Mouse (Mus musculus): Measurements from ENCODE around the gene Arid1b.

GRCm38 (mm10) chr17:5064777-5065176 lies 70.6 kb downstream of the Arid1b start:
- TF ChIP-seq CHD2 (IDR thresholded peaks at IDR 0.05; ENCODE audit: low read depth, low read length) (no peak), ZNF384 (IDR thresholded peaks at IDR 0.05; ENCODE audit: low read depth, low read length) (no peak), ZC3H11A (IDR thresholded peaks at IDR 0.05; ENCODE audit: borderline replicate concordance, low read depth, low read length) (peak; percentile 60; the same call in 1 of the 2 replicates)

Measured in ES-E14 (cell line).